ENCODE assay signal across 25 mouse cellular contexts in the genomic region with DNA sequence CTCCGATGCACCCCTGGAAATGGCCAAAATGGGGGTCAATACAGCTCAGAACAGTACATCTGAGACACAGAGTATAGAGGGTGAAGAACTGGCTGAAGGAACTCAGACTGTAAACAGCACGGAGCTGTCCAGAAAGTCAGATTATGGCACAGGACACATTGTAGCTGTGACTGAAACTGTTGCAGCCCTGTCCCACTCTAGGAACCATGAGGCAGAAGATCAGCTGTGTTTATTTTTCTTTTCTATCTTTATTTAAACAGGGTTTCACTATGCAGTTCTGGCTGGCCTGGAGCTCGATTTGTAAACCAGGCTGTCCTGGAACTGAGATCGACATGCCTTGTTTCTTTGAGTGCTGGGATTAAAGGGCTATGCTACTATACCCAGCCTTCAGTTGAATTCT. TPM values are rescaled to one million over a fixed set of nuclear protein-coding genes. Genes with fewer than 3 reads are reported as not detected.
DNase-seq lines count a peak whose midpoint lies in the region; ATAC-seq lines count a peak whose summit lies in the region.
"Had no signal": no experiment of that assay in that cellular context is flagged by ENCODE, and none has a peak within 500 bp of the region (broad histone marks: within the 10 kb centered on the region; RNA-seq: fewer than 3 reads in every experiment).

No protein-coding gene starts in this region.

- peaks cover 5% of the 10 kb centered on the region; the same call in 1 of the 2 replicates for H3K4me1 ChIP-seq in heart, embryonic 16.5 days (ENCODE audit: control insufficient read depth, insufficient read depth, low read length)
- H3K4me1 ChIP-seq in lung, embryonic 15.5 days, result peaks cover 26% of the 10 kb centered on the region
- peaks cover 26% of the 10 kb centered on the region for H3K4me1 ChIP-seq in limb, embryonic 10.5 days
- H3K4me1 ChIP-seq in stomach, embryonic 14.5 days (ENCODE audit: control insufficient read depth, insufficient read depth, low read length), result peaks cover 8% of the 10 kb centered on the region; the same call in 1 of the 2 replicates
- peaks cover 17% of the 10 kb centered on the region for H3K4me1 ChIP-seq in hindbrain, embryonic 16.5 days (ENCODE audit: control insufficient read depth, insufficient read depth, low read depth, low read length)
- peaks cover 15% of the 10 kb centered on the region; the same call in 1 of the 2 replicates for H3K4me1 ChIP-seq in midbrain, embryonic 14.5 days (ENCODE audit: control insufficient read depth, insufficient read depth, low read length)

- no peak for DNase-seq in heart, postnatal 4 days
- DNase-seq in lung, postnatal 14 days, result no peak
- no peak for DNase-seq in limb, embryonic 10.5 days (ENCODE audit: low spot score)
- no peak for DNase-seq in midbrain, embryonic 14.5 days
- DNase-seq: adrenal gland, postnatal 36 days; B cell, adult 2 months; cerebellum, adult 9-10 months; gastrocnemius, adult 2 months; kidney, adult 11 months; layer of hippocampus, adult 9-11 months had no signal

- H3K4me3 ChIP-seq in heart, embryonic 16.5 days (ENCODE audit: low read length), result no peak overlapping the region
- H3K4me3 ChIP-seq in lung, embryonic 15.5 days, result no peak overlapping the region
- no peak overlapping the region for H3K4me3 ChIP-seq in limb, embryonic 10.5 days
- H3K4me3 ChIP-seq in stomach, embryonic 14.5 days (ENCODE audit: low read depth, low read length), result no peak overlapping the region
- H3K4me3 ChIP-seq in hindbrain, embryonic 16.5 days (ENCODE audit: low read length), result no peak overlapping the region
- no peak overlapping the region for H3K4me3 ChIP-seq in midbrain, embryonic 14.5 days (replicated peaks; ENCODE audit: low read depth, low read length)
- H3K4me3 ChIP-seq: embryonic facial prominence, embryonic 15.5 days; gastrocnemius, adult 2 months; heart, embryonic 15.5 days; hindbrain, embryonic 10.5 days; kidney, embryonic 15.5 days; limb, embryonic 15.5 days; midbrain, embryonic 12.5 days had no signal

- H3K27ac ChIP-seq in heart, embryonic 16.5 days (ENCODE audit: low read length), result no peak overlapping the region
- 0 out of 2 replicates have a peak overlapping the region, but pooled peaks have one; percentile 38 for H3K27ac ChIP-seq in lung, embryonic 15.5 days
- peak overlapping the region; percentile 51; the same call in 1 of the 2 replicates for H3K27ac ChIP-seq in limb, embryonic 10.5 days
- H3K27ac ChIP-seq in stomach, embryonic 14.5 days (ENCODE audit: low read length), result no peak overlapping the region
- H3K27ac ChIP-seq in hindbrain, embryonic 16.5 days (ENCODE audit: low read depth, low read length), result no peak overlapping the region
- no peak overlapping the region for H3K27ac ChIP-seq in midbrain, embryonic 14.5 days (replicated peaks; ENCODE audit: low read depth, low read length)
- H3K27ac ChIP-seq: embryonic facial prominence, embryonic 15.5 days; gastrocnemius, adult 2 months; heart, embryonic 15.5 days; hindbrain, embryonic 10.5 days; hindbrain, postnatal 0 days; kidney, embryonic 15.5 days; limb, embryonic 15.5 days; midbrain, embryonic 12.5 days had no signal

- no peaks in the 10 kb centered on the region for H3K36me3 ChIP-seq in heart, embryonic 16.5 days (ENCODE audit: control insufficient read depth, insufficient read depth)
- no peaks in the 10 kb centered on the region for H3K36me3 ChIP-seq in lung, embryonic 15.5 days
- H3K36me3 ChIP-seq in limb, embryonic 10.5 days, result no peaks in the 10 kb centered on the region
- no peaks in the 10 kb centered on the region for H3K36me3 ChIP-seq in stomach, embryonic 14.5 days (ENCODE audit: control insufficient read depth, insufficient read depth, low read length)
- 0 out of 2 replicates have a peak, but pooled peaks cover 4% of the 10 kb centered on the region for H3K36me3 ChIP-seq in hindbrain, embryonic 16.5 days (ENCODE audit: control insufficient read depth, insufficient read depth, low read length)
- peaks cover 12% of the 10 kb centered on the region; the same call in 1 of the 2 replicates for H3K36me3 ChIP-seq in midbrain, embryonic 14.5 days (ENCODE audit: control insufficient read depth, insufficient read depth, low read length)
- H3K36me3 ChIP-seq: hindbrain, embryonic 10.5 days; kidney, embryonic 15.5 days; midbrain, embryonic 12.5 days had no signal

- ATAC-seq in heart, embryonic 16.5 days (replicated peaks; ENCODE audit: extremely low read depth, insufficient read depth, low FRiP score), result 0 out of 2 replicates have a peak, but pooled peaks have one; percentile 16
- ATAC-seq in lung, embryonic 15.5 days (ENCODE audit: borderline replicate concordance, extremely low read depth, low FRiP score, low TSS enrichment), result peak; percentile 47
- 0 out of 2 replicates have a peak, but pooled peaks have one; percentile 14 for ATAC-seq in stomach, embryonic 14.5 days (ENCODE audit: insufficient number of reproducible peaks, insufficient read depth, low FRiP score, low read depth)
- no peak for ATAC-seq in hindbrain, embryonic 16.5 days
- no peak for ATAC-seq in midbrain, embryonic 14.5 days (ENCODE audit: low FRiP score, low TSS enrichment)
- ATAC-seq: forebrain, embryonic 14.5 days; hindbrain, postnatal 0 days; Patski had no signal

- H3K4me2 ChIP-seq in heart, embryonic 16.5 days (ENCODE audit: low read depth, low read length), result no peak overlapping the region
- no peak overlapping the region for H3K4me2 ChIP-seq in lung, embryonic 15.5 days
- H3K4me2 ChIP-seq in stomach, embryonic 14.5 days (replicated peaks; ENCODE audit: low read depth, low read length), result no peak overlapping the region
- H3K4me2 ChIP-seq in hindbrain, embryonic 16.5 days (ENCODE audit: low read length), result no peak overlapping the region
- no peak overlapping the region for H3K4me2 ChIP-seq in midbrain, embryonic 14.5 days (ENCODE audit: low read length)
- H3K4me2 ChIP-seq: embryonic facial prominence, embryonic 15.5 days; heart, embryonic 15.5 days; kidney, embryonic 15.5 days; limb, embryonic 15.5 days; midbrain, embryonic 12.5 days had no signal

- WGBS in heart, embryonic 16.5 days, result 60% methylated on average over 4 of the region's 4 CpGs
- WGBS in lung, embryonic 15.5 days, result 23% methylated on average over 4 of the region's 4 CpGs
- WGBS in limb, embryonic 10.5 days, result 85% methylated on average over 4 of the region's 4 CpGs
- 39% methylated on average over 4 of the region's 4 CpGs for WGBS in stomach, embryonic 14.5 days
- WGBS in hindbrain, embryonic 16.5 days, result 78% methylated on average over 4 of the region's 4 CpGs
- WGBS in midbrain, embryonic 14.5 days, result 86% methylated on average over 4 of the region's 4 CpGs

- H3K9ac ChIP-seq in heart, embryonic 16.5 days (ENCODE audit: low read length), result no peak overlapping the region
- H3K9ac ChIP-seq in lung, embryonic 15.5 days, result no peak overlapping the region
- H3K9ac ChIP-seq in stomach, embryonic 14.5 days (replicated peaks; ENCODE audit: low read depth, low read length), result no peak overlapping the region
- no peak overlapping the region for H3K9ac ChIP-seq in hindbrain, embryonic 16.5 days (ENCODE audit: low read depth, low read length)
- H3K9ac ChIP-seq in midbrain, embryonic 14.5 days (replicated peaks; ENCODE audit: low read length), result no peak overlapping the region
- H3K9ac ChIP-seq: embryonic facial prominence, embryonic 15.5 days; heart, embryonic 15.5 days; kidney, embryonic 15.5 days; limb, embryonic 15.5 days; midbrain, embryonic 12.5 days had no signal

- H3K9me3 ChIP-seq in heart, embryonic 16.5 days (replicated peaks; ENCODE audit: control insufficient read depth, low read length), result no peaks in the 10 kb centered on the region
- H3K9me3 ChIP-seq in lung, embryonic 15.5 days, result no peaks in the 10 kb centered on the region
- no peaks in the 10 kb centered on the region for H3K9me3 ChIP-seq in limb, embryonic 10.5 days (replicated peaks)
- H3K9me3 ChIP-seq in stomach, embryonic 14.5 days (ENCODE audit: control insufficient read depth, low read depth, low read length), result no peaks in the 10 kb centered on the region
- H3K9me3 ChIP-seq in hindbrain, embryonic 16.5 days (ENCODE audit: control insufficient read depth, low read length), result no peaks in the 10 kb centered on the region
- no peaks in the 10 kb centered on the region for H3K9me3 ChIP-seq in midbrain, embryonic 14.5 days (ENCODE audit: control insufficient read depth, low read length)
- H3K9me3 ChIP-seq: embryonic facial prominence, embryonic 15.5 days; G1E; heart, embryonic 15.5 days; hindbrain, embryonic 10.5 days; kidney, embryonic 15.5 days; limb, embryonic 15.5 days; midbrain, embryonic 12.5 days had no signal

- no peaks in the 10 kb centered on the region for H3K27me3 ChIP-seq in heart, embryonic 16.5 days (ENCODE audit: control insufficient read depth, insufficient read depth, low read length)
- no peaks in the 10 kb centered on the region for H3K27me3 ChIP-seq in lung, embryonic 15.5 days
- H3K27me3 ChIP-seq in limb, embryonic 10.5 days (ENCODE audit: low read depth, poor library complexity, severe bottlenecking), result no peaks in the 10 kb centered on the region
- no peaks in the 10 kb centered on the region for H3K27me3 ChIP-seq in stomach, embryonic 14.5 days (ENCODE audit: control insufficient read depth, insufficient read depth, low read length)
- no peaks in the 10 kb centered on the region for H3K27me3 ChIP-seq in hindbrain, embryonic 16.5 days (replicated peaks; ENCODE audit: control insufficient read depth, insufficient read depth, low read length)
- no peaks in the 10 kb centered on the region for H3K27me3 ChIP-seq in midbrain, embryonic 14.5 days (ENCODE audit: control insufficient read depth, insufficient read depth, low read length)
- H3K27me3 ChIP-seq: CH12.LX; embryonic facial prominence, embryonic 15.5 days; heart, embryonic 15.5 days; kidney, embryonic 15.5 days; limb, embryonic 15.5 days; midbrain, embryonic 12.5 days; Patski had no signal

RNA-seq across cellular contexts. Expression of a gene that starts 30.3 kb away (rescaled TPM):
- 2.6 and 2.9 TPM in 2 replicates for polyA plus RNA-seq in heart, embryonic 16.5 days (2015; fragmentation: Nextera tagmentation; extraction: Ambion mirVana)
- 1 to 10 TPM; 2.4 to 2.8 TPM for total RNA-seq in heart, postnatal 4 days (2021)
- polyA plus RNA-seq in lung, embryonic 15.5 days (2015; fragmentation: Nextera tagmentation; extraction: Ambion mirVana), result 2.0 and 2.6 TPM in 2 replicates
- polyA plus RNA-seq in limb, embryonic 10.5 days (2016; fragmentation: Nextera tagmentation; extraction: Ambion mirVana), result 0.79 and 0.99 TPM in 2 replicates
- 3.5 and 4.1 TPM in 2 replicates for polyA plus RNA-seq in stomach, embryonic 14.5 days (2014; fragmentation: Nextera tagmentation; extraction: Ambion mirVana)
- polyA plus RNA-seq in hindbrain, embryonic 16.5 days (2015; fragmentation: Nextera tagmentation; extraction: Ambion mirVana), result 3.0 and 3.9 TPM in 2 replicates
- polyA plus RNA-seq in midbrain, embryonic 14.5 days (2014; fragmentation: Nextera tagmentation; extraction: Ambion mirVana), result 3.9 and 4.3 TPM in 2 replicates

RNA-seq across cellular contexts. Expression of a gene that starts 38.1 kb away (rescaled TPM):
- 9.1 and 10.6 TPM in 2 replicates for polyA plus RNA-seq in heart, embryonic 16.5 days (2015; fragmentation: Nextera tagmentation; extraction: Ambion mirVana)
- 1 to 10 TPM; 6.3 to 6.6 TPM for total RNA-seq in heart, postnatal 4 days (2021)
- polyA plus RNA-seq in lung, embryonic 15.5 days (2015; fragmentation: Nextera tagmentation; extraction: Ambion mirVana), result 9.6 and 10.7 TPM in 2 replicates
- polyA plus RNA-seq in limb, embryonic 10.5 days (2016; fragmentation: Nextera tagmentation; extraction: Ambion mirVana), result 7.8 and 9.7 TPM in 2 replicates
- 11.2 and 12.3 TPM in 2 replicates for polyA plus RNA-seq in stomach, embryonic 14.5 days (2014; fragmentation: Nextera tagmentation; extraction: Ambion mirVana)
- polyA plus RNA-seq in hindbrain, embryonic 16.5 days (2015; fragmentation: Nextera tagmentation; extraction: Ambion mirVana), result 36.1 and 41.3 TPM in 2 replicates
- polyA plus RNA-seq in midbrain, embryonic 14.5 days (2014; fragmentation: Nextera tagmentation; extraction: Ambion mirVana), result 43.0 and 46.7 TPM in 2 replicates

RNA-seq across cellular contexts. Expression of a gene that starts 59.9 kb away (rescaled TPM):
- 14.7 TPM in 2 replicates for polyA plus RNA-seq in heart, embryonic 16.5 days (2015; fragmentation: Nextera tagmentation; extraction: Ambion mirVana)
- total RNA-seq in heart, postnatal 4 days (2021), result 10 to 100 TPM; 46.1 to 47.7 TPM
- 18.4 and 19.3 TPM in 2 replicates for polyA plus RNA-seq in lung, embryonic 15.5 days (2015; fragmentation: Nextera tagmentation; extraction: Ambion mirVana)
- polyA plus RNA-seq in limb, embryonic 10.5 days (2016; fragmentation: Nextera tagmentation; extraction: Ambion mirVana), result 8.4 and 10.3 TPM in 2 replicates
- 18.3 and 19.9 TPM in 2 replicates for polyA plus RNA-seq in stomach, embryonic 14.5 days (2014; fragmentation: Nextera tagmentation; extraction: Ambion mirVana)
- 12.6 and 15.1 TPM in 2 replicates for polyA plus RNA-seq in hindbrain, embryonic 16.5 days (2015; fragmentation: Nextera tagmentation; extraction: Ambion mirVana)
- polyA plus RNA-seq in midbrain, embryonic 14.5 days (2014; fragmentation: Nextera tagmentation; extraction: Ambion mirVana), result 29.9 TPM in 2 replicates

Comparison
In these comparisons a context has a peak if more than half of its experiments do, and no peak if none do; other contexts are left out.
1. ATAC-seq: peak in heart, embryonic 16.5 days (single experiment), lung, embryonic 15.5 days (single experiment) and stomach, embryonic 14.5 days (single experiment); none in hindbrain, embryonic 16.5 days (single experiment) and midbrain, embryonic 14.5 days (single experiment).
2. H3K27ac ChIP-seq: peak in lung, embryonic 15.5 days (single experiment) and limb, embryonic 10.5 days (single experiment); none in heart, embryonic 16.5 days (single experiment), stomach, embryonic 14.5 days (single experiment), hindbrain, embryonic 16.5 days (single experiment) and midbrain, embryonic 14.5 days (single experiment).